Mouse (Mus musculus): ENCODE results near the gene Myo1e.

Gene Myo1e

GRCm38 (mm10) chr9:70224046-70224445, 16.9 kb downstream of the Myo1e start:
- DNase-seq: peak; percentile 89

GRCm38 (mm10) chr9:70226359-70226758, 19.2 kb downstream of the Myo1e start:
- DNase-seq: no peak

GRCm38 (mm10) chr9:70229823-70230222, 22.7 kb downstream of the Myo1e start:
- DNase-seq: peak; percentile 79

- no peak for DNase-seq
Observed at GRCm38 (mm10) chr9:70232044-70233010, 25.2 kb downstream of the Myo1e start.

- DNase-seq: no peak
Observed at GRCm38 (mm10) chr9:70237136-70237535, 30.0 kb downstream of the Myo1e start.

GRCm38 (mm10) chr9:70237561-70237960, 30.4 kb downstream of the Myo1e start:
- peak; percentile 86 for DNase-seq

- no peak for DNase-seq
Observed at GRCm38 (mm10) chr9:70238391-70238790, 31.2 kb downstream of the Myo1e start.

- no peak for DNase-seq
Observed at GRCm38 (mm10) chr9:70239229-70239628, 32.1 kb downstream of the Myo1e start.

- DNase-seq: no peak
Observed at GRCm38 (mm10) chr9:70240703-70241410, 33.7 kb downstream of the Myo1e start.

- peak; percentile 86 for DNase-seq
Observed at GRCm38 (mm10) chr9:70241411-70241961, 34.3 kb downstream of the Myo1e start.

GRCm38 (mm10) chr9:70242112-70242862, 35.1 kb downstream of the Myo1e start:
- DNase-seq: peak; percentile 87

GRCm38 (mm10) chr9:70243241-70243640, 36.1 kb downstream of the Myo1e start:
- no peak for DNase-seq

GRCm38 (mm10) chr9:70243708-70244107, 36.6 kb downstream of the Myo1e start:
- DNase-seq: no peak

- no peak for DNase-seq
Observed at GRCm38 (mm10) chr9:70244115-70244514, 37.0 kb downstream of the Myo1e start.

GRCm38 (mm10) chr9:70245040-70245439, 37.9 kb downstream of the Myo1e start:
- no peak for DNase-seq

GRCm38 (mm10) chr9:70246427-70246826, 39.3 kb downstream of the Myo1e start:
- DNase-seq: no peak

- DNase-seq: peak; percentile 59
Observed at GRCm38 (mm10) chr9:70248046-70248445, 40.9 kb downstream of the Myo1e start.

- DNase-seq: peak; percentile 88
Observed at GRCm38 (mm10) chr9:70248826-70249225, 41.7 kb downstream of the Myo1e start.

- peak; percentile 91 for DNase-seq
Observed at GRCm38 (mm10) chr9:70249881-70250681, 42.9 kb downstream of the Myo1e start.

- no peak for DNase-seq
Observed at GRCm38 (mm10) chr9:70251441-70251985, 44.4 kb downstream of the Myo1e start.

- no peak for DNase-seq
Observed at GRCm38 (mm10) chr9:70253016-70253415, 45.9 kb downstream of the Myo1e start.

- peak; percentile 93 for DNase-seq
Observed at GRCm38 (mm10) chr9:70255005-70255404, 47.9 kb downstream of the Myo1e start.

Measured in heart, adult 11 months (tissue).